Mouse (Mus musculus) hindbrain, postnatal 0 days (tissue): Measurements from ENCODE around the gene Gstt4. TPM values are rescaled to one million over a fixed set of nuclear protein-coding genes. Genes with fewer than 3 reads are reported as not detected.
A peak's percentile ranks its signal among the peaks of the same experiment; 100 is the strongest.

ENCODE experiments used
- ATAC-seq: fragments of 200-750 bp; cut with Nextera tagmentation; 2 replicates; pipeline ENCODE4 v1.8.0; 2017; ENCODE audit warnings: mild to moderate bottlenecking, moderate TSS enrichment, moderate library complexity
- DNase-seq: peaks from one replicate; pipeline ENCODE4 v3.0.0-alpha.2; 2015; ENCODE audit warnings: low spot score
- H3K27ac ChIP-seq: fragments of 300-500 bp; sonication (generic); 2 replicates; pipeline ENCODE4 v1.5.1; 2014; ENCODE audit warnings: mild to moderate bottlenecking
- H3K27me3 ChIP-seq: fragments of 300-500 bp; sonication (generic); 2 replicates; pipeline ENCODE4 v1.6.1; 2014; ENCODE audit warnings: low read length, mixed read lengths; ENCODE audit not compliant: insufficient read depth
- H3K36me3 ChIP-seq: fragments of 300-500 bp; sonication (generic); 2 replicates; pipeline ENCODE4 v1.6.1; 2014; ENCODE audit warnings: low read length, mixed read lengths; ENCODE audit not compliant: insufficient read depth
- H3K4me1 ChIP-seq: fragments of 300-500 bp; sonication (generic); 2 replicates; pipeline ENCODE4 v1.6.1; 2014; ENCODE audit warnings: antibody characterized with exemption, low read length, mixed read lengths; ENCODE audit not compliant: insufficient read depth
- H3K4me2 ChIP-seq: fragments of 300-500 bp; sonication (generic); 2 replicates; pipeline ENCODE4 v1.6.1; 2014; ENCODE audit warnings: low read depth, mild to moderate bottlenecking, low read length, moderate library complexity, mixed read lengths
- H3K4me3 ChIP-seq: fragments of 300-500 bp; sonication (generic); 2 replicates; pipeline ENCODE4 v1.5.1; 2014; ENCODE audit warnings: low read length
- H3K9ac ChIP-seq: fragments of 300-500 bp; sonication (generic); replicated peaks from 2 replicates; pipeline ENCODE4 v1.6.1; 2014; ENCODE audit warnings: mild to moderate bottlenecking, low read length, moderate library complexity, mixed read lengths
- H3K9me3 ChIP-seq: fragments of 300-500 bp; sonication (generic); 2 replicates; pipeline ENCODE4 v1.6.1; 2016; ENCODE audit warnings: low read length, mixed read lengths
- CTCF ChIP-seq: IDR thresholded peaks from 2 replicates; pipeline ENCODE4 v1.5.1; 2016; ENCODE audit warnings: antibody characterized with exemption, control low read depth, low read depth
- WGBS: fragments of 180-500 bp; shearing (Covaris S2); extraction: QIAGEN DNeasy Blood & Tissue Kit; methylation state at CpG from one replicate; pipeline ENCODE4 v1.1.7; 2014; 5-methylcytosine and 5-hydroxymethylcytosine counted together
- polyA plus RNA-seq: library from polyadenylated mRNA; unstranded; fragments of >200 nt; fragmentation: Nextera tagmentation; extraction: Ambion mirVana; gene quantifications from 2 replicates; pipeline ENCODE4 v1.2.1, GENCODE M21; 2015
- total RNA-seq: library from RNA; depleted of rRNA; stranded (reverse); fragments of >200 nt; gene quantifications from 2 replicates; pipeline ENCODE4 v1.2.3, GENCODE M21; 2014

The Gstt4 gene
- total and polyA plus RNA-seq, 2 experiments from 2014 or later = not detected

- no peaks in the 10 kb centered on the region for H3K9me3 ChIP-seq
These were observed 2.2 kb upstream of the Gstt4 start for GRCm38 (mm10) chr10:75824530-75824929.

GRCm38 (mm10) chr10:75823782-75824181 lies 1.4 kb upstream of the Gstt4 start:
- no peak overlapping the region for H3K4me3 ChIP-seq
- DNase-seq = no peak
- H3K27me3 ChIP-seq = no peaks in the 10 kb centered on the region
- ATAC-seq = no peak
- H3K9me3 ChIP-seq = no peaks in the 10 kb centered on the region
- 91% methylated on average over 1 of the region's 1 CpGs for WGBS
- H3K36me3 ChIP-seq = no peaks in the 10 kb centered on the region
- H3K9ac ChIP-seq = no peak overlapping the region
- no peak overlapping the region for H3K4me2 ChIP-seq
- TF ChIP-seq CTCF = no peak
- H3K4me1 ChIP-seq = no peaks in the 10 kb centered on the region
- no peak overlapping the region for H3K27ac ChIP-seq

More at GRCm38 (mm10) chr10:75824530-75824929, 2.2 kb upstream of the Gstt4 start:
- DNase-seq (no peak), ATAC-seq (no peak)
- Histone ChIP-seq H3K27ac (no peak overlapping the region), H3K36me3 (no peaks in the 10 kb centered on the region), H3K4me1 (no peaks in the 10 kb centered on the region), H3K9ac (no peak overlapping the region), H3K4me3 (no peak overlapping the region), H3K4me2 (no peak overlapping the region), H3K27me3 (no peaks in the 10 kb centered on the region)
- WGBS = 83% methylated on average over 4 of the region's 4 CpGs
- no peak for TF ChIP-seq CTCF

GRCm38 (mm10) chr10:75819882-75820281 lies 2.5 kb downstream of the Gstt4 start:
- H3K36me3 ChIP-seq = no peaks in the 10 kb centered on the region
- no peaks in the 10 kb centered on the region for H3K27me3 ChIP-seq
- no peak overlapping the region for H3K4me2 ChIP-seq
- DNase-seq (no peak), ATAC-seq (no peak)
- no peak overlapping the region for H3K4me3 ChIP-seq
- no peak for TF ChIP-seq CTCF
- H3K27ac ChIP-seq = no peak overlapping the region
- no peaks in the 10 kb centered on the region for H3K9me3 ChIP-seq
- H3K4me1 ChIP-seq = no peaks in the 10 kb centered on the region
- no peak overlapping the region for H3K9ac ChIP-seq
- WGBS = 90% methylated on average over 5 of the region's 5 CpGs

GRCm38 (mm10) chr10:75818641-75819040 lies 3.7 kb downstream of the Gstt4 start:
- no peak for ATAC-seq
- H3K4me2 ChIP-seq = no peak overlapping the region
- no peaks in the 10 kb centered on the region for H3K27me3 ChIP-seq
- no peak for TF ChIP-seq CTCF
- 62% methylated on average over 10 of the region's 10 CpGs for WGBS
- H3K27ac ChIP-seq = no peak overlapping the region
- H3K9ac ChIP-seq = no peak overlapping the region
- H3K9me3 ChIP-seq = no peaks in the 10 kb centered on the region
- no peak for DNase-seq
- no peaks in the 10 kb centered on the region for H3K36me3 ChIP-seq
- H3K4me1 ChIP-seq = no peaks in the 10 kb centered on the region
- no peak overlapping the region for H3K4me3 ChIP-seq

GRCm38 (mm10) chr10:75804217-75804616 lies 18.1 kb downstream of the Gstt4 start:
- no peak overlapping the region for H3K27ac ChIP-seq
- no peak for TF ChIP-seq CTCF
- no peaks in the 10 kb centered on the region for H3K9me3 ChIP-seq
- whole genome bisulfite sequencing = 75% methylated on average over 2 of the region's 2 CpGs
- no peaks in the 10 kb centered on the region for H3K27me3 ChIP-seq
- ATAC-seq (no peak), DNase-seq (no peak)
- no peaks in the 10 kb centered on the region for H3K36me3 ChIP-seq
- no peak overlapping the region for H3K4me3 ChIP-seq
- H3K4me2 ChIP-seq = no peak overlapping the region
- H3K9ac ChIP-seq = no peak overlapping the region
- no peaks in the 10 kb centered on the region for H3K4me1 ChIP-seq

GRCm38 (mm10) chr10:75798176-75798696 lies 24.1 kb downstream of the Gstt4 start, which contains the start of gene Gstt1:
Gene Gstt1 (minus strand): TSS chr10:75798584.
- H3K4me2 ChIP-seq = peak within 1 kb of the TSS; percentile 82
- peak; percentile 55 for ATAC-seq
- H3K27me3 ChIP-seq = no peaks in the 10 kb centered on the region
- peak within 1 kb of the TSS; percentile 47 for H3K9ac ChIP-seq
- H3K27ac ChIP-seq = peak within 1 kb of the TSS; percentile 41; the same call in 1 of the 2 replicates
- no peaks in the 10 kb centered on the region for H3K36me3 ChIP-seq
- no peaks in the 10 kb centered on the region for H3K4me1 ChIP-seq
- TF ChIP-seq CTCF = no peak
- DNase-seq = peak; percentile 48
- peak within 1 kb of the TSS; percentile 38 for H3K4me3 ChIP-seq
- H3K9me3 ChIP-seq = no peaks in the 10 kb centered on the region
- under 1% methylated on average over 18 of the region's 18 CpGs for WGBS

GRCm38 (mm10) chr10:75797619-75798175 lies 24.6 kb downstream of the Gstt4 start:
- Histone ChIP-seq H3K27me3 (no peaks in the 10 kb centered on the region), H3K27ac (peak overlapping the region; percentile 41; the same call in 1 of the 2 replicates), H3K4me1 (no peaks in the 10 kb centered on the region), H3K36me3 (no peaks in the 10 kb centered on the region), H3K4me3 (peak overlapping the region; percentile 38), H3K4me2 (peak overlapping the region; percentile 82), H3K9ac (peak overlapping the region; percentile 47), H3K9me3 (no peaks in the 10 kb centered on the region)
- peak; percentile 52 for DNase-seq
- WGBS = under 1% methylated on average over 12 of the region's 12 CpGs
- no peak for TF ChIP-seq CTCF
- peak; percentile 78 for ATAC-seq
